Mouse (Mus musculus) liver, postnatal 0 days (tissue): ENCODE results near the gene H2-DMa.

Experiments
- CTCF ChIP-seq: sonication (generic); IDR thresholded peaks from 2 replicates; pipeline ENCODE4 v1.5.1; 2016; ENCODE audit warnings: antibody characterized with exemption, low read depth
- EP300 ChIP-seq: IDR thresholded peaks from 2 replicates; pipeline ENCODE4 v1.6.1; 2016; ENCODE audit warnings: antibody characterized with exemption, low read depth, mild to moderate bottlenecking

- TF ChIP-seq EP300, result no peak
- TF ChIP-seq CTCF, result no peak
These were observed 10.9 kb upstream of the H2-DMa start for GRCm38 (mm10) chr17:34108460-34108859.
